Mouse (Mus musculus): ENCODE data around the gene Vmn1r4. TPM values are rescaled to one million over a fixed set of nuclear protein-coding genes. Genes with fewer than 3 reads are reported as not detected.

The Vmn1r4 gene
- polyA plus RNA-seq, 1 experiment, result 0.02 TPM

GRCm38 (mm10) chr6:56969973-56970372, 46.2 kb downstream of the Vmn1r4 start, which contains the start of gene Vmn1r5:
Vmn1r5 (plus strand) TSS chr6:56970273.
- Histone ChIP-seq H3K27me3 (ENCODE audit: control insufficient read depth, insufficient read depth, insufficient read length) (no peaks in the 10 kb centered on the region), H3K4me3 (no peak within 1 kb of the TSS), H3K36me3 (ENCODE audit: control insufficient read depth, insufficient read depth) (no peaks in the 10 kb centered on the region), H3K4me2 (ENCODE audit: low read depth) (no peak within 1 kb of the TSS), H3K79me2 (ENCODE audit: control insufficient read depth, insufficient read depth) (no peaks in the 10 kb centered on the region), H3ac (ENCODE audit: control insufficient read depth, insufficient read length) (no peak within 1 kb of the TSS)
- no peak for TF ChIP-seq USF1 (IDR thresholded peaks at IDR 0.05; ENCODE audit: low read depth)
- TF ChIP-seq E2F4 (IDR thresholded peaks at IDR 0.05; ENCODE audit: insufficient read depth), result no peak
- TF ChIP-seq REST (IDR thresholded peaks at IDR 0.05; ENCODE audit: insufficient read depth, insufficient read length), result no peak
- no peak for TF ChIP-seq MYOD1 (IDR thresholded peaks at IDR 0.05; ENCODE audit: control insufficient read depth in 1 of 3, insufficient read length in 2 of 3, low read depth in 2 of 3)
- no peak for TF ChIP-seq CEBPB (IDR thresholded peaks at IDR 0.05; ENCODE audit: insufficient read depth, poor library complexity, severe bottlenecking)
- no peak for TF ChIP-seq POLR2AphosphoS2 (IDR thresholded peaks at IDR 0.05; ENCODE audit: insufficient read length, low read depth)
- no peak for TF ChIP-seq TCF3 (IDR thresholded peaks at IDR 0.05; ENCODE audit: insufficient read length, low read depth)
- no peak for TF ChIP-seq TCF12 (IDR thresholded peaks at IDR 0.05; ENCODE audit: insufficient read depth, poor library complexity, severe bottlenecking)
- no peak for TF ChIP-seq MYOG (IDR thresholded peaks at IDR 0.05; ENCODE audit: control insufficient read depth in 1 of 3, insufficient read depth in 1 of 3, insufficient read length in 2 of 3, low read depth in 2 of 3)
- TF ChIP-seq SRF (IDR thresholded peaks at IDR 0.05; ENCODE audit: control insufficient read depth, insufficient read length, low read depth), result no peak
- TF ChIP-seq MAX (IDR thresholded peaks at IDR 0.05; ENCODE audit: low read depth), result no peak
- TF ChIP-seq POLR2A (IDR thresholded peaks at IDR 0.05; ENCODE audit: insufficient read length, low read depth), result no peak

- no peak within 1 kb of the TSS for H3K4me2 ChIP-seq (ENCODE audit: low read depth)
- H3K79me2 ChIP-seq (ENCODE audit: control insufficient read depth, insufficient read depth), result no peaks in the 10 kb centered on the region
- H3K27me3 ChIP-seq (ENCODE audit: control insufficient read depth, insufficient read depth, insufficient read length), result no peaks in the 10 kb centered on the region
- no peaks in the 10 kb centered on the region for H3K36me3 ChIP-seq (ENCODE audit: control insufficient read depth, insufficient read depth)
- no peak within 1 kb of the TSS for H3K4me3 ChIP-seq
- no peak for TF ChIP-seq CEBPB (IDR thresholded peaks at IDR 0.05; ENCODE audit: insufficient read depth, poor library complexity, severe bottlenecking)
- no peak for TF ChIP-seq USF1 (IDR thresholded peaks at IDR 0.05; ENCODE audit: low read depth)
- TF ChIP-seq TCF3 (IDR thresholded peaks at IDR 0.05; ENCODE audit: insufficient read length, low read depth), result no peak
- no peak for TF ChIP-seq SRF (IDR thresholded peaks at IDR 0.05; ENCODE audit: control insufficient read depth, insufficient read length, low read depth)
- TF ChIP-seq REST (IDR thresholded peaks at IDR 0.05; ENCODE audit: insufficient read depth, insufficient read length), result no peak
- TF ChIP-seq E2F4 (IDR thresholded peaks at IDR 0.05; ENCODE audit: insufficient read depth), result no peak
- TF ChIP-seq MYOD1 (IDR thresholded peaks at IDR 0.05; ENCODE audit: control insufficient read depth in 1 of 3, insufficient read length in 2 of 3, low read depth in 2 of 3), result no peak
- no peak for TF ChIP-seq POLR2AphosphoS2 (IDR thresholded peaks at IDR 0.05; ENCODE audit: insufficient read length, low read depth)
- TF ChIP-seq MAX (IDR thresholded peaks at IDR 0.05; ENCODE audit: low read depth), result no peak
- TF ChIP-seq MYOG (IDR thresholded peaks at IDR 0.05; ENCODE audit: control insufficient read depth in 1 of 3, insufficient read depth in 1 of 3, insufficient read length in 2 of 3, low read depth in 2 of 3), result no peak
- no peak for TF ChIP-seq POLR2A (IDR thresholded peaks at IDR 0.05; ENCODE audit: insufficient read length, low read depth)
- no peak for TF ChIP-seq TCF12 (IDR thresholded peaks at IDR 0.05; ENCODE audit: insufficient read depth, poor library complexity, severe bottlenecking)
- no peak within 1 kb of the TSS for H3ac ChIP-seq (ENCODE audit: control insufficient read depth, insufficient read length)
Measured at GRCm38 (mm10) chr6:56996943-56997342, 73.1 kb downstream of the Vmn1r4 start, which contains the start of gene Vmn1r6. Vmn1r6 (plus strand) TSS chr6:56997243.

Other genes starting within 250 kb of the Vmn1r4 start
- gene Lsm5, start 219.3 kb upstream of the Vmn1r4 start, polyA plus RNA-seq (2012; fragmentation: generic; extraction: Trizol), result 38.8 TPM
- 1.8 TPM for gene Avl9, start 209.1 kb upstream of the Vmn1r4 start, polyA plus RNA-seq (2012; fragmentation: generic; extraction: Trizol)
- 11.6 TPM for gene Kbtbd2, start 126.2 kb upstream of the Vmn1r4 start, polyA plus RNA-seq (2012; fragmentation: generic; extraction: Trizol)
- 91.6 TPM for gene Fkbp9, start 92.0 kb upstream of the Vmn1r4 start, polyA plus RNA-seq (2012; fragmentation: generic; extraction: Trizol)
- 9.9 TPM for gene Nt5c3, start 83 bp upstream of the Vmn1r4 start, polyA plus RNA-seq (2012; fragmentation: generic; extraction: Trizol)
- not detected for gene Vmn1r5, start 46.3 kb downstream of the Vmn1r4 start, polyA plus RNA-seq (2012; fragmentation: generic; extraction: Trizol)
- not detected for gene Vmn1r6, start 73.2 kb downstream of the Vmn1r4 start, polyA plus RNA-seq (2012; fragmentation: generic; extraction: Trizol)
- not detected for gene Vmn1r7, start 101.3 kb downstream of the Vmn1r4 start, polyA plus RNA-seq (2012; fragmentation: generic; extraction: Trizol)
- gene Vmn1r8, start 108.3 kb downstream of the Vmn1r4 start, polyA plus RNA-seq (2012; fragmentation: generic; extraction: Trizol), result not detected
- not detected for gene Vmn1r9, start 142.8 kb downstream of the Vmn1r4 start, polyA plus RNA-seq (2012; fragmentation: generic; extraction: Trizol)
- not detected for gene Vmn1r10, start 185.4 kb downstream of the Vmn1r4 start, polyA plus RNA-seq (2012; fragmentation: generic; extraction: Trizol)
- not detected for gene Vmn1r11, start 209.4 kb downstream of the Vmn1r4 start, polyA plus RNA-seq (2012; fragmentation: generic; extraction: Trizol)
- not detected for gene Vmn1r12, start 232.9 kb downstream of the Vmn1r4 start, polyA plus RNA-seq (2012; fragmentation: generic; extraction: Trizol)

Data from myocyte (in vitro differentiated cells).